Mouse (Mus musculus) heart, adult 18-20 months (tissue): ENCODE results near the gene Shisal1. TPM values are rescaled to one million over a fixed set of nuclear protein-coding genes. Genes with fewer than 3 reads are reported as not detected.

Experiments
- DNase-seq, 2 experiments: peaks; one replicate each; pipeline ENCODE4 v3.0.0; 2021 to 2022; ENCODE audit warnings: mixed read lengths in 1 of 2
- total RNA-seq, 2 experiments: library from RNA; stranded (reverse); gene quantifications; 2 replicates each; pipeline ENCODE4 v1.2.3; 2021

Shisal1 gene
- total RNA-seq, 2 experiments from 2014 or later, result 1.2 to 1.3 TPM

DNA sequence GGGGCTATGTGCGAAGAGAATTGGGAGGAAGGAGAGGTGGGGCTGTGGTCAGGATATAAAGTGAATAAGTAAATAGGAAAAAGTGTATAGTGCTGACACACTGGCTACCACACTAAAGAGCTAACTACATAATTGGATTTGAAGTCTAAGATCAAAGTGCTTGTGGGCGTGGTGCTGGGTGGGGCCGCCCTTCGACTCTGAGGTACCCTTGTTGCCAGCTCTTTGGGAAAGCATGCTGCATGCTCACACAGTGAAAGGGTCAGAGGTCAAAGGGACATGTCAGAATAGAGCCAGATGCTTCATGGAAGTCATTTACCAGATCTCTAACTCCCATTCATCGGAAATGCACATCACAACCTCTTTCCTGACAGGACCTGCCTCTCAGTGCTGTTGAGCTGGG lies 74.1 kb downstream of the Shisal1 start:
- no peak for DNase-seq

- DNase-seq, result no peak
Measured at GRCm38 (mm10) chr15:84367402-84367801, 79.5 kb downstream of the Shisal1 start.

GRCm38 (mm10) chr15:84366574-84366989 lies 80.3 kb downstream of the Shisal1 start:
- DNase-seq, result peak in 1 of 2 experiments; percentile 10

GRCm38 (mm10) chr15:84365675-84366381 lies 81.1 kb downstream of the Shisal1 start:
- DNase-seq, result no peak

DNA sequence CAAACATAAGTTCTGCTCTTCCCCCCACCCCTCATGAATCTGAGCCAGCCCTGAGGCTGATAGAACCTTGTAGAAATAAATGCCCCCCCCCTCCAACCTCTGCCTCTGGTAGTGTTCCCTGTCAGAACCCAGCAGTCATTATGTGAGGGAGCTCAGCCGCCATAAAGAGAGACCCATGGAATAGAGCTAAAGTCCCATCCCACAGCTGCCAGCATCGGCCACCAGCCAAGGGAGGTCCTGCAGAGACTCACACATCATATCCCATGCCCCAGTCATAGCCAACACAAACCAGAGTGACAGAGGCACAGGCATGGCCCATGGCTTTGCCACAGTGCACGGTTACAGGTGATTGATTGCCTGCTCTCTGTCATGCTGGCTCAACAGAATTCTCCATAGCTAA lies 82.2 kb downstream of the Shisal1 start:
- no peak for DNase-seq

DNA sequence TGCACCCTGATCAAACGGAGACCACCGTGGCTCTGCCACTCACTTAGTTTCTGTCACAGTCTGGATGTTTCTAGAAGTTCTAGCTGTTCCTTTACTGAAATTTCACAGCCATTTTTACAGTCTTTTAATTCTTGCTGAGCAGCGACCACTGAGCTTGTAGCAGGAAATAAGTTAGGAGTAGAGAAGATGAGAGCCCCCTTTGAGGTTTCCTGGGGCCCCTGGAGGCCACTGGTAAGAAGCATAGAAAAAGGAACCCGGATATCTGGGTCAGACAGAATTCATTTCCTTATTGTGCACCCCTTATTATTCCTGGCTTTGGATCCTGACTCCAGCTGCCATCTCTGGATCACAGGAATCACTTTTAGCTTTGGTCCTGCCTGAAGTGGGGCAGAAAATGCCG lies 91.8 kb downstream of the Shisal1 start:
- DNase-seq, result no peak

GRCm38 (mm10) chr15:84351915-84352844 lies 94.7 kb downstream of the Shisal1 start:
- DNase-seq, result no peak

DNA sequence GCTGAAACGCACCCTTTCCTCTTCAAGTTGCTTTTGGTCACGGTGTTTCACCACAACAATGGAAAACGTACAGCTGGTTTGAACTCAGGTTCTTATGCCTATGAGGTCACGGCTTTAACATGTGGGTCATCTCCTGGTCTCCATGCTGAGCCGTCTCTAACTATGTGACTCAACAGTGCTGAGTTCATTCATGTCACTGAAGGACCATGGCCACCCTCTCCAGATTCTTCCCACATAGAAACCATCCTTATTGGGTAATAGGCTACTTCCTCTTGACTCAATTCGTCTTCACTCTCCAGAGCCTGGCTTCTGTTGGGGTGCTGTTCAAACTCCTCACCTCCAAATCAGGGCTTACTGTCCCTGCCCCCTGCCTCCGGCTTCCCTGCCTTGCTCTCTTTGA lies 95.6 kb downstream of the Shisal1 start:
- DNase-seq, result no peak

DNA sequence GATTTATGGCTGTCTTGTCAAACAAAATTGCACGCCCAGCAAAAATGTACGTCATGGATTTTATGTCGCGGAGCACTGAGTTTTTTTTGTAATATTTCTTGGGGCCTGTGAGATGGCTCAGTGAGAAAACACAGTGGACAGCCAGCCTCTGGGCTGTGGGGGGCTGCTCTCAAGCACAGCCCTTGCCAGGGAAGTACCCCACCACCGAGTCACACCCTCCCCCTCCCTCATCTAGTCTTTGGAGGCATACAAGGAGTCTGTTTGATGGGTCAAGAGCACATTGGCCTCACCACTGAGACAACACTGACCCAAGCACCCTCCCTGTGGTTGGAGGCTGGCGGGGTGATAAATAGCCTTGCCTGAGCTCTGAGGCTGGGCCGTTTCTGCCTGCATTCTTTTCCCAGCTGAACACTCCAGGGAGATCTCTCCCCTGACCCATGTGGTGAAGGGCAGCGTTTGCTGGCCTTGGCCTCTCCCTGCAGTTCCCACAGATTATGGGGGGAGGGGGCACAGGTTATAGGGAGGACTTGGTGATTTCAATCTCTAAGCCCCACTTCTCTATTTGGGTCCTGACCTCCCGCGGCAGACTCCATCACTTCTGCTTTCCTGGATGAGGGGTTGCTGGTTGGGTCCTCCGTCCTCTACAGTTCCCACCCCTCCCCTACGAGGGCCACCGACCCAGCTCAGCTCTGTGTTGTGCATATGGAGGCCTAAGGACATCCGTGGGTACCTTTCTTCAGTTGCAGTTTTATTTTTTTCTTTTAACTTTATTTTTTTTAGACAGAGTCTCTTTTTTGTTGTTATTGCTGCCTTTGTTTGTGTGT lies 96.8 kb downstream of the Shisal1 start:
- DNase-seq, result no peak

- no peak for DNase-seq
Measured at GRCm38 (mm10) chr15:84348769-84349168, 98.1 kb downstream of the Shisal1 start.

DNA sequence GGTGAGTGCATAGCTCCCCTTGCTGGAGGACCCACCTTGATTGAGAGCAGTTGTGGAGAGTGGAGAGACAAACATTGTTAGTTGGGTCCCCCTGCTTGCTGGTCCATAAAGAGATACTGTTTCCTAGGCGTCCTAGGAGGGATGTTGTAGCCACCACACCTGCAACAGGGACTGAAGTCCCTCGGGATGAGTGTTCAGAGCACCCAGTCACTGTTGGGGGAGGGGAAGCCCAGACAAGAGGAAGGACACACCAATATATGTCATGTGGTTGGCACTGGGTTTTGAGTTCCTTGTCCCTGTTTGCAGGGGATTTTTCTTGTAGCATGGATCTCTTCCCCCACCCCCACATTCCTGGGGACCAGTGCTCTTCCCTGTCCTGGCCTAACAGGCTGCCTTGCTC lies 106.0 kb downstream of the Shisal1 start:
- no peak for DNase-seq

GRCm38 (mm10) chr15:84337599-84337998 lies 109.3 kb downstream of the Shisal1 start:
- no peak for DNase-seq

DNA sequence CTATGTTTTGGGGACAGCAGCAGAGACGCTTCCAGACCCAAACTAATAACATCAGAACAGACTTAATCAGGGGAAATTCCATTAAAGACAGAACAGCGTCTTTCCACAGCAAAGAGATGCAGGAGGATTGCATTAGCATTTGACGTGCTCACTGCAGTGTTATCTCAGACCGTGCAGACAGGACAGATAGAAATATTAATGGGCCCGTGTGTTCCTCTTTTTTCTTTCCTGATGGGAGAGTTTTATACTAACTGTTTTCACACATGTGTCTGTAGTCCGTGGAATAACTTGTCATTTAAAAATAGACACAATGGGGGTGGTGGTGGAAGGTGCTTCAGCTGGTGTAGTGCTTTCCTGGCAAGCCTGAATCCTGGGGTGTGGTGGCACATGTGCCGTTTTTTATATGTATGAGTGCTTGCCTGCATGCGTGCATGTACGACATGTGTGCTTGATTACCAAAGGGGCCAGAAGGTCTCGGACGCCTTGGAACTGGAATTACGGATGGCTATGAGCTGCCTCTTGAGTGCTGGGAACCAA lies 110.5 kb downstream of the Shisal1 start:
- no peak for DNase-seq

DNA sequence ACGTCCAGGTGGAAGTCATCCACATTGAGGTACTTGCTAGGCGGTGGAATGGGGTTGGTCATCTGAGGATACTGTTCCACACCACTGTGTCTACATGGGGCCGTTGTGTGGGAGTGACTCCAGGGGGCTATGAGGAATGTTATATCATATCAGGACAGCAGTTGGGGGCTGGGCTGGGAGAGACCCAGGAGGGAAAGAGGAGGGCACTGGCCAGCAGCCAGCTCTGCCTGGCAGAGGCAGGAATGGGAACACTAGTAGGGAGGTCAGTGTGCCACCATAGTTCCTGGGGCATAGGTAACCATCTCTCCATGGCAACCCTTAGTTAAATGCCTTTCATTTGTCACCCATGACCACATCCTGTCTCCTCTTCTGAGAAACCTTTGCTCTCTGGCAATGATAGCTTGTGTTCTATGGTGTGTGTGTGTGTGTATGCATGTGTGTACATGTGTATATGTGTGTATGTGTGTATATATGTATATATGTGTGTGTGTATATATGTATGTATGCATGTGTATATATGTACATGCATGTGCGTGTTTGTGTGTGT lies 115.8 kb downstream of the Shisal1 start:
- no peak for DNase-seq

- DNase-seq, result no peak
Measured at GRCm38 (mm10) chr15:84329940-84330339, 117.0 kb downstream of the Shisal1 start.

Other genes starting within 250 kb of the Shisal1 start
- gene Parvb, start 215.1 kb downstream of the Shisal1 start, total RNA-seq, result 100 to 1,000 TPM in 1 of 2 experiments, 10 to 100 TPM in 1; 89.9 to 103 TPM
- gene Parvg, start 123.1 kb downstream of the Shisal1 start, total RNA-seq, result 1 to 10 TPM; 2.0 to 3.1 TPM
- gene Rtl6, start 110.7 kb upstream of the Shisal1 start, total RNA-seq, result 1 to 10 TPM; 6.0 to 6.9 TPM
- gene Prr5, start 222.5 kb upstream of the Shisal1 start, total RNA-seq, result 1 to 10 TPM; 4.3 to 6.2 TPM